Mouse (Mus musculus): ENCODE measurements around the gene Lrrc4c. TPM values are rescaled to one million over a fixed set of nuclear protein-coding genes. Genes with fewer than 3 reads are reported as not detected.

Gene Lrrc4c
- polyA plus RNA-seq, 2 experiments from 2014 or later: not detected

- no peak for ATAC-seq
Observed at GRCm38 (mm10) chr2:96547171-96547570, 229.2 kb downstream of the Lrrc4c start.

GRCm38 (mm10) chr2:96573755-96574154 is 255.8 kb downstream of the Lrrc4c start:
- ATAC-seq: no peak

- no peak for ATAC-seq
Observed at GRCm38 (mm10) chr2:96577701-96578100, 259.7 kb downstream of the Lrrc4c start.

DNA sequence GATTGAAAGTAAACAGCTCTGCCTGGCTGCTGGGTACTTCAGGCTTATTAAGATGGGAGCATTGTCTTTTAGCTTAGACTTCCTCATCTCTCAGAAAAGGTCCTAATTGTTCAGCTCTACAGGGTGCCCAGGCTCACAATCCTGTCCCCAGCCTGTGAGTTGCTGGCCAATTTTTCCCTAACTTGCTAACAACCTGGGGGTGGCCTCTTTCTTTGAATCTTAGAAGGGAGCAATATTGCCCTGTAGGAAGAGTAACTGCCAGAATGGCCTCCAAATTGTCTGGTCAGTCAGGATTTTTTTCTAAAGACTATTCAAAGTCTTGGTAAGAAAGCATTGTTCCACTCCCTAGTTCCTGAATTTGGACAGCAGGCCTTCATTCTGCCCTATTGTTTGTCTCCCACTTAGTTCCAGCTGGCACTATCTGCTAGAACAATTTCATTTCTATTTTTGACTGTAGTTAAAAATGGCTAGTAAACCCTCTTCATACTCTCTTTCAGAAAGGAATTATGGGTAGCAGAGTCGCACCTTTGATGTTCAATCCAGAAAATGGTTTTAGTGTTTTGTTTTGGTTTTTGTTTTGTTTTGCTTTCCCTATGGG is 262.3 kb downstream of the Lrrc4c start:
- ATAC-seq: no peak

GRCm38 (mm10) chr2:96585665-96586064 is 267.7 kb downstream of the Lrrc4c start:
- no peak for ATAC-seq

DNA sequence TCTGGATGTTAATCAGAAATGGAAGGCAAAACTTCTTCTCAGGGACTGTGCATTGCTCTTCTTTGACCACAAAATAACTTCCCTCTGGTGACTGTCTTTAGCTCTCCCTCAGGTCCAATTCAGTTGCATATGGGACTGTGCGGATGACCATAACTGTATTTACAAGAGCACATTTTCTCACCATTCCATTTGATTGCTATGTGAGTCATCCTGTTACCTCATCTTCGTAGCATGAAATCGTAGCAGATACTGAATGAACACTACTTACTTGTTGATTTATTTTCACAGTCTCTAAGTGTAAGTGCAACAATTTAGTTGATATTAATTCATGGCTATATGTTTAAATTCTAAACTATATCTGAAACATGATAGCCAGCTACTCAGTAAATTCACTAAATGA is 286.8 kb downstream of the Lrrc4c start:
- ATAC-seq: no peak

DNA sequence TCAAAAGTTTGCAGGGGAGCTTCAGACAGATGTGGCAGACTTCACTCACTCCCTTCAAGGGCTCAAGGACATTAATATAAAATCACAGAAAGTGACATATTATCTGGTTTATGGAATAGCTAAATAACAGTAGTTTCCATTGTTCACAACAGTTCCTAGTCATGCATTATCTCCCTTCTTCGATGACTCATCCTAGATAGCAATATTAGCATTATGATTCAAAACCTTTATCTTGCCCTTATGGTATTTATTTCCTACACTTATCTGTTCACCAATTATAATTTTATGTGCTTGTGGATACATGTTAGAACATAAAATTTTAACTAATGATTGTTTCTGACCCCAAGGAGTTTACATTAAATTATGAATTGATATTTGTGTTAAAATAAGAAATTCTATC is 296.2 kb downstream of the Lrrc4c start:
- ATAC-seq: no peak

DNA sequence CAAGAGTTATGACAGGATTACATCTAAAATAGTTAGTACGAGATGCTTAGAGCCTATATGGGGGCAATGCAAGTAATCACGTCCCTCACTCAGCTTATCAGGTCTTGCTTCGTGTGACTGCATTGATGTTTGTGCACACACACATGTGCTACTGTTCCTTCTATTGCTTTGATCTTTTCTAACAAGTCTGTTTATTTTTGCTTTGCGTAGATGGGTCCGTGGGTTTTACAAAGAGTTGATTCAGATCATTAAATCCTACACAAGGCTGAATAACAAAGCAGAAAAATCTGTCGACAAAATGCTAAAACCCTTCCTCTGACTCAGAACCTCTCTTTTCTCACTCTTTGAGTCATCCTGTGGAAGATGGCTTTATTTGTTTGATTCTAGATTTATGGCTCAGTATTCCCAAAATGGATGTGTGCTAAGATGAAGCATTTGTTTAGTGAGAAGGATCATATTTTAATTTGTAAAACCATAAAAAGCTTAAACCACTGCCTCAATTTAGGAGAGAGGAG is 300.8 kb downstream of the Lrrc4c start:
- ATAC-seq: no peak

- no peak for ATAC-seq
Observed at GRCm38 (mm10) chr2:96667113-96667512, 349.1 kb downstream of the Lrrc4c start.

GRCm38 (mm10) chr2:96681806-96682205 is 363.8 kb downstream of the Lrrc4c start:
- ATAC-seq: no peak

DNA sequence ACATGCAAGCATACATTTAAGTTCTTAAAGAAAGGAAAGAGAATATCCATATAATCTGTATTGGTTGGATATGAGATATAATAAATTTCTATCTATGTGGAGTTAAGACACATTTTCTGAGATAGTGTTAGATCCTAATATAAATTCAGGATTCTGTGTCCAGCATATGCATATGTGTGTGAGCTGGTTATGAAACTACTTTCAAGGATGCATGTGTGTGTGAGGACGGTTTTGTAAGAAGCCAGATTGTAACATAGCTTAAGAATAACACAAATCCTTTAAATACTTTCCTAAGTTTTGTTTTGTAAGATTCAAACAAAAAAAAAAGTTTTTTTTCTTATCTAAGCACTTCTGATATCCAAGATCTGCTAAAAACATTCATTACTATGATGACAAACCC is 367.4 kb downstream of the Lrrc4c start:
- no peak for ATAC-seq

- no peak for ATAC-seq
Observed at GRCm38 (mm10) chr2:96705004-96705403, 387.0 kb downstream of the Lrrc4c start.

- ATAC-seq: no peak
Observed at GRCm38 (mm10) chr2:96707772-96708350, 389.9 kb downstream of the Lrrc4c start.

DNA sequence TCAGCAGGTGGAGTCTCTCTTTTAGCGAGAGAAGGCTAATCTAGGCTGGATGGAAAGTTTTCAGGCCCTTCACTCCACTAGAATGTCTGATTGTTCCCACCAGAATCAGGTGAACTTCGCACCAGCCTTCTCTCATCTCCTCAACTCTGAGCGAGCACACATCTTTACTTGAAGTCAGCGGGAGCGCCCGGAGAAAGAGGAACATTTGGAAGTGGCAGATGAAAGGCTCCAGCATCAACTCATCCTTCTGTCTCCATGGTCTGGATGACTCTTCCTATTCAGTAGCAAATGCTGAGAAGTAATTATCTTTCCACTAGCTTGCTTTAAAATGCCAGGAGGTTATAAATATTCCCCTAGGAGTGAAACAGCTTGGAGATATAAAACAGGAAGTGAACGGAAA is 396.6 kb downstream of the Lrrc4c start:
- ATAC-seq: no peak

- no peak for ATAC-seq
Observed at GRCm38 (mm10) chr2:96717353-96717752, 399.4 kb downstream of the Lrrc4c start.

DNA sequence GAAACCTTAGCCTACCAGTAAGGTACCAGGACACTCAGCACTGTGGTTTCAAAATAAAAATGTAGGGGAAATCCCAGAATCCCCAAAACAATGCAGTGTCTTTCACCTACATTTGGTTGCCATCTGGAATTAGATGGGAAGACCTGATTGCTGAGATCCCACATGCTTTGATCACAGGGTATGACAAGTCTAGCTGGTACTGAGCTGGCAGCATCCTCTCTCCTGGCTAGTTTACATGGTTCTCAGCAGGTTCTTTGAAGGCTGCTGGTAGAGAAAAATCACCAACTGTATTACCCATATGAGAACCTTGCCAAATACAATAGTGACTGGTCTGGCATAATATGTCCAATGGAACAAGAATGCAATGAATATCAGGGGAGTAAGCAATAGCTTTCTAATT is 405.4 kb downstream of the Lrrc4c start:
- ATAC-seq: no peak

DNA sequence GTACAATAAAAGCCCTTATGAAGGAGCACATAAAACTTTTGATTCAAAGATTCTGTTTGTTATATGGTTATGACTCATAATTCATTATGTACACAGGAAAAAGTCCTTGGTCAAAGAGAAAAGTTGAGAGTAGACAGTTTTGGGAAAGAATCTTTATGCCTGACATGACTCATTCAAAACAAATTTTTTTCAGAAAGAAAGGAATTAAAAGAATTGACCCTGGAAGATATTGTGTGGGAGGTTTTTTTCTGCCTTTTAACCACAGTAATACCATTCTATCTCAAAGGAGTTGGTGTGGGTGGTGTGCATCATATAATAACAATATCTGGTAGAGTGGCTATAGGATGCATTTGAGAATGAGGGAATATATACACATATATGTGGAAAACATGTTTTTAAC is 418.1 kb downstream of the Lrrc4c start:
- ATAC-seq: no peak

GRCm38 (mm10) chr2:96755066-96755465 is 437.1 kb downstream of the Lrrc4c start:
- ATAC-seq: no peak

- ATAC-seq: no peak
Observed at GRCm38 (mm10) chr2:96757701-96758100, 439.7 kb downstream of the Lrrc4c start.

- no peak for ATAC-seq
Observed at GRCm38 (mm10) chr2:96763538-96763937, 445.6 kb downstream of the Lrrc4c start.

DNA sequence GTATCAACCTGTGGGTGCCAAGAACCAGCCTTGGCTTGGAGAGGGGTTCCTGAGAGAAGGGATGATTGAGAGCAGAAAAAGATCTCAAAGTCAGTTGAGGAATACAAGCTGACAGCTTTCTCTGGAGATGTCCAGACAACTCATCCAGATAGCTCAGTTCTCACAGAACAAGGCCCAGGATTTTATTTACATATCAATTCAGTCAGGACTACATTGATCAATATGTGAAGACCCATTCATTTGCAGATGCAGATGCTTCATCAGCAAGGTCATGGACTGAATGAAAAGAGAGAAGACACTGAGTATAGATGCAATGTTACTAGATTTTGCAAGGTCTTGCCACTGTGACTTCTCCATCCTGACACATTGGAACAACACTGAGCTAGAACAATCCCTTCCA is 457.4 kb downstream of the Lrrc4c start:
- no peak for ATAC-seq

GRCm38 (mm10) chr2:96796681-96797385 is 478.9 kb downstream of the Lrrc4c start:
- ATAC-seq: no peak

- ATAC-seq: no peak
Observed at GRCm38 (mm10) chr2:96850839-96851396, 532.9 kb downstream of the Lrrc4c start.

DNA sequence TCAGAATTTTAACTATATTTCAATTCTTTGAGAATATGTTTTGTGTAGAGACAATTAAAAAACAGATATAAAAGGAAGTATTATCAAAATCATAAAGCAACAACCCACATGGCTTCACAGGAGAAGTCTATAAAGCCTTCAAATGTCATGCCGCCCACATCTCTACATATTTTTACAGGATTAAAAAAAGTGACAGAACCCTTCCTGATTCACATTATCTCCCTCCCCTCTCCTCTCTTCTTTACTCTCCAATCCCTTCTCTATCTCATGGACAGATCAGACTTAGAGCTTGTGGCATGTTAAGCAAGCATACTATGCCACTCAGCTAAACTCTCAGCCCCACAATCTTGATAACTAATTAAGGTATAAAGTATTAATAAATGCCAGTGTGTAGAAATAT is 535.8 kb downstream of the Lrrc4c start:
- ATAC-seq: no peak
